Mouse (Mus musculus): ENCODE results near the gene Nck1. TPM values are rescaled to one million over a fixed set of nuclear protein-coding genes. Genes with fewer than 3 reads are reported as not detected.

The Nck1 gene
- polyA plus RNA-seq, 1 experiment from 2014 or later, result 65.6 TPM

GRCm38 (mm10) chr9:100560251-100560890, 14.4 kb upstream of the Nck1 start:
- Histone ChIP-seq H3K4me1 (no peaks in the 10 kb centered on the region), H3K27ac (no peak overlapping the region), H3K4me3 (no peak overlapping the region), H3K27me3 (ENCODE audit: poor library complexity, severe bottlenecking) (no peaks in the 10 kb centered on the region), H3K9me3 (no peaks in the 10 kb centered on the region), H3K36me3 (replicated peaks) (no peaks in the 10 kb centered on the region)
- no peak for DNase-seq (ENCODE audit: extremely low spot score, low spot score)
- 92% methylated on average over 10 of the region's 10 CpGs for WGBS

- H3K9me3 ChIP-seq, result no peaks in the 10 kb centered on the region
- H3K36me3 ChIP-seq (replicated peaks), result no peaks in the 10 kb centered on the region
- DNase-seq (ENCODE audit: extremely low spot score, low spot score), result no peak
- H3K4me1 ChIP-seq, result no peaks in the 10 kb centered on the region
- no peak overlapping the region for H3K4me3 ChIP-seq
- no peak overlapping the region for H3K27ac ChIP-seq
- H3K27me3 ChIP-seq (ENCODE audit: poor library complexity, severe bottlenecking), result no peaks in the 10 kb centered on the region
These were observed 13.1 kb upstream of the Nck1 start for GRCm38 (mm10) chr9:100558991-100559390.

GRCm38 (mm10) chr9:100558023-100558573, 12.2 kb upstream of the Nck1 start:
- no peak overlapping the region for H3K27ac ChIP-seq
- H3K27me3 ChIP-seq (ENCODE audit: poor library complexity, severe bottlenecking), result no peaks in the 10 kb centered on the region
- no peaks in the 10 kb centered on the region for H3K4me1 ChIP-seq
- no peak overlapping the region for H3K4me3 ChIP-seq
- DNase-seq (ENCODE audit: extremely low spot score, low spot score), result no peak
- H3K9me3 ChIP-seq, result no peaks in the 10 kb centered on the region
- 83% methylated on average over 4 of the region's 4 CpGs for WGBS
- H3K36me3 ChIP-seq (replicated peaks), result peaks cover 2% of the 10 kb centered on the region

- Histone ChIP-seq H3K4me3 (no peak overlapping the region), H3K36me3 (replicated peaks) (peaks cover 15% of the 10 kb centered on the region), H3K27ac (no peak overlapping the region), H3K9me3 (no peaks in the 10 kb centered on the region), H3K27me3 (ENCODE audit: poor library complexity, severe bottlenecking) (no peaks in the 10 kb centered on the region), H3K4me1 (no peaks in the 10 kb centered on the region)
- DNase-seq (ENCODE audit: extremely low spot score, low spot score), result no peak
- WGBS, result 83% methylated on average over 5 of the region's 5 CpGs
These were observed 9.8 kb upstream of the Nck1 start for GRCm38 (mm10) chr9:100555686-100556085.

- DNase-seq (ENCODE audit: extremely low spot score, low spot score), result no peak
- Histone ChIP-seq H3K36me3 (replicated peaks) (peaks cover 30% of the 10 kb centered on the region), H3K4me3 (no peak overlapping the region), H3K27me3 (ENCODE audit: poor library complexity, severe bottlenecking) (no peaks in the 10 kb centered on the region), H3K4me1 (peaks cover 24% of the 10 kb centered on the region), H3K27ac (no peak overlapping the region), H3K9me3 (peaks cover 12% of the 10 kb centered on the region)
- 91% methylated on average over 2 of the region's 2 CpGs for WGBS
These were observed 2.4 kb upstream of the Nck1 start for GRCm38 (mm10) chr9:100548313-100548712.

GRCm38 (mm10) chr9:100546594-100546910, 618 bp upstream of the Nck1 start:
- Histone ChIP-seq H3K27ac (peak overlapping the region; percentile 98), H3K36me3 (replicated peaks) (peaks cover 19% of the 10 kb centered on the region), H3K9me3 (peaks cover 12% of the 10 kb centered on the region), H3K27me3 (ENCODE audit: poor library complexity, severe bottlenecking) (no peaks in the 10 kb centered on the region), H3K4me1 (peaks cover 24% of the 10 kb centered on the region), H3K4me3 (peak overlapping the region; percentile 96)
- no peak for DNase-seq (ENCODE audit: extremely low spot score, low spot score)
- 13% methylated on average over 9 of the region's 9 CpGs for WGBS

GRCm38 (mm10) chr9:100544948-100545714, 803 bp downstream of the Nck1 start:
- H3K27ac ChIP-seq, result peak overlapping the region; percentile 98
- no peak for DNase-seq (ENCODE audit: extremely low spot score, low spot score)
- 2% methylated on average over 38 of the region's 38 CpGs for WGBS
- H3K36me3 ChIP-seq (replicated peaks), result peaks cover 22% of the 10 kb centered on the region
- H3K4me1 ChIP-seq, result peaks cover 24% of the 10 kb centered on the region
- no peaks in the 10 kb centered on the region for H3K27me3 ChIP-seq (ENCODE audit: poor library complexity, severe bottlenecking)
- peak overlapping the region; percentile 96 for H3K4me3 ChIP-seq
- peaks cover 12% of the 10 kb centered on the region for H3K9me3 ChIP-seq

GRCm38 (mm10) chr9:100535618-100536262, 10.2 kb downstream of the Nck1 start:
- DNase-seq (ENCODE audit: extremely low spot score, low spot score), result no peak
- Histone ChIP-seq H3K4me1 (no peaks in the 10 kb centered on the region), H3K9me3 (no peaks in the 10 kb centered on the region; the same call in 1 of the 2 replicates), H3K27me3 (ENCODE audit: poor library complexity, severe bottlenecking) (no peaks in the 10 kb centered on the region), H3K36me3 (replicated peaks) (peaks cover 18% of the 10 kb centered on the region), H3K27ac (no peak overlapping the region), H3K4me3 (no peak overlapping the region)
- WGBS, result 92% methylated on average over 2 of the region's 2 CpGs

- WGBS, result over 99% methylated on average over 3 of the region's 3 CpGs
- H3K4me3 ChIP-seq, result no peak overlapping the region
These were observed 11.2 kb downstream of the Nck1 start for GRCm38 (mm10) chr9:100534686-100535085.

GRCm38 (mm10) chr9:100532847-100533505, 13.0 kb downstream of the Nck1 start:
- no peak for DNase-seq (ENCODE audit: extremely low spot score, low spot score)
- Histone ChIP-seq H3K4me1 (no peaks in the 10 kb centered on the region), H3K9me3 (peaks cover 6% of the 10 kb centered on the region; the same call in 1 of the 2 replicates), H3K27ac (no peak overlapping the region), H3K27me3 (ENCODE audit: poor library complexity, severe bottlenecking) (no peaks in the 10 kb centered on the region), H3K36me3 (replicated peaks) (peaks cover 21% of the 10 kb centered on the region), H3K4me3 (no peak overlapping the region)
- 89% methylated on average over 3 of the region's 3 CpGs for WGBS

More at GRCm38 (mm10) chr9:100534686-100535085, 11.2 kb downstream of the Nck1 start:
- Histone ChIP-seq H3K27ac (no peak overlapping the region), H3K4me1 (no peaks in the 10 kb centered on the region), H3K36me3 (replicated peaks) (peaks cover 11% of the 10 kb centered on the region; the same call in 1 of the 2 replicates), H3K9me3 (no peaks in the 10 kb centered on the region; the same call in 1 of the 2 replicates), H3K27me3 (ENCODE audit: poor library complexity, severe bottlenecking) (no peaks in the 10 kb centered on the region)
- no peak for DNase-seq (ENCODE audit: extremely low spot score, low spot score)

- Histone ChIP-seq H3K27me3 (ENCODE audit: poor library complexity, severe bottlenecking) (no peaks in the 10 kb centered on the region), H3K36me3 (replicated peaks) (peaks cover 16% of the 10 kb centered on the region), H3K4me3 (no peak overlapping the region), H3K27ac (no peak overlapping the region), H3K4me1 (no peaks in the 10 kb centered on the region), H3K9me3 (peaks cover 6% of the 10 kb centered on the region; the same call in 1 of the 2 replicates)
- 87% methylated on average over 1 of the region's 1 CpGs for WGBS
- DNase-seq (ENCODE audit: extremely low spot score, low spot score), result no peak
These were observed 14.6 kb downstream of the Nck1 start for GRCm38 (mm10) chr9:100531296-100531695.

GRCm38 (mm10) chr9:100525225-100525624, 20.7 kb downstream of the Nck1 start:
- no peak overlapping the region for H3K4me3 ChIP-seq
- H3K27ac ChIP-seq, result no peak overlapping the region
- 85% methylated on average over 2 of the region's 2 CpGs for WGBS
- peaks cover 6% of the 10 kb centered on the region; the same call in 1 of the 2 replicates for H3K9me3 ChIP-seq
- H3K36me3 ChIP-seq (replicated peaks), result peaks cover 10% of the 10 kb centered on the region
- no peaks in the 10 kb centered on the region for H3K27me3 ChIP-seq (ENCODE audit: poor library complexity, severe bottlenecking)
- peaks cover 11% of the 10 kb centered on the region for H3K4me1 ChIP-seq
- no peak for DNase-seq (ENCODE audit: extremely low spot score, low spot score)

Data from forebrain, embryonic 10.5 days (tissue).